Mouse (Mus musculus) megakaryocyte, embryonic 14.5 days (primary cell): Measurements from ENCODE around the gene Rbm38. TPM values are rescaled to one million over a fixed set of nuclear protein-coding genes. Genes with fewer than 3 reads are reported as not detected.
A peak's percentile ranks its signal among the peaks of the same experiment; 100 is the strongest.

Experiments
- H3K27me3 ChIP-seq: replicated peaks from 2 replicates; pipeline ENCODE3; 2012; ENCODE audit warnings: inconsistent platforms
- H3K36me3 ChIP-seq: replicated peaks from 2 replicates; pipeline ENCODE3; 2012; ENCODE audit warnings: low read length, inconsistent platforms, mixed read lengths
- H3K4me1 ChIP-seq: 2 replicates; pipeline ENCODE4 v1.6.1; 2012; ENCODE audit warnings: inconsistent platforms
- H3K4me3 ChIP-seq: replicated peaks from 2 replicates; pipeline ENCODE3; 2012; ENCODE audit warnings: moderate library complexity, mild to moderate bottlenecking, inconsistent platforms
- H3K9me3 ChIP-seq: 2 replicates; pipeline ENCODE4 v1.6.1; 2012; ENCODE audit warnings: inconsistent platforms
- FLI1 ChIP-seq: IDR thresholded peaks from 2 replicates; pipeline ENCODE4 v1.6.1; 2012; ENCODE audit warnings: low read length, inconsistent platforms, mixed read lengths
- GATA1 ChIP-seq: IDR thresholded peaks from 3 replicates; pipeline ENCODE4 v1.6.1; 2012; ENCODE audit warnings: mixed read lengths, low read length, inconsistent platforms, borderline replicate concordance
- polyA plus RNA-seq: library from polyadenylated mRNA; stranded (reverse); fragments of >175 nt; gene quantifications from 2 replicates; pipeline ENCODE4 v1.2.3, GENCODE M21; 2012; ENCODE audit warnings: low replicate concordance; ENCODE audit not compliant: insufficient read depth

Rbm38 gene
- polyA plus RNA-seq, 1 experiment: 1,149 TPM

- Histone ChIP-seq H3K27me3 (peaks cover 11% of the 10 kb centered on the region), H3K9me3 (peaks cover 24% of the 10 kb centered on the region), H3K4me3 (no peak overlapping the region), H3K4me1 (peaks cover 20% of the 10 kb centered on the region), H3K36me3 (no peaks in the 10 kb centered on the region)
- no peak for TF ChIP-seq FLI1
- no peak for TF ChIP-seq GATA1
Observed at GRCm38 (mm10) chr2:173072948-173073347, 52.6 kb downstream of the Rbm38 start.

GRCm38 (mm10) chr2:173073666-173074065 is 53.4 kb downstream of the Rbm38 start:
- Histone ChIP-seq H3K4me3 (no peak overlapping the region), H3K36me3 (no peaks in the 10 kb centered on the region), H3K4me1 (peaks cover 20% of the 10 kb centered on the region), H3K9me3 (peaks cover 16% of the 10 kb centered on the region), H3K27me3 (peaks cover 11% of the 10 kb centered on the region)
- TF ChIP-seq GATA1: no peak
- TF ChIP-seq FLI1: no peak

- H3K36me3 ChIP-seq: no peaks in the 10 kb centered on the region
- H3K4me1 ChIP-seq: peaks cover 50% of the 10 kb centered on the region
- peaks cover 14% of the 10 kb centered on the region for H3K27me3 ChIP-seq
- H3K9me3 ChIP-seq: peaks cover 13% of the 10 kb centered on the region
- TF ChIP-seq FLI1: no peak
- no peak for TF ChIP-seq GATA1
- no peak overlapping the region for H3K4me3 ChIP-seq
Observed at GRCm38 (mm10) chr2:173076921-173077320, 56.6 kb downstream of the Rbm38 start.

- peaks cover 6% of the 10 kb centered on the region; the same call in 1 of the 2 replicates for H3K9me3 ChIP-seq
- no peak for TF ChIP-seq FLI1
- TF ChIP-seq GATA1: no peak
- H3K27me3 ChIP-seq: peaks cover 8% of the 10 kb centered on the region
- peak overlapping the region; percentile 72 for H3K4me3 ChIP-seq
- no peaks in the 10 kb centered on the region for H3K36me3 ChIP-seq
- H3K4me1 ChIP-seq: peaks cover 65% of the 10 kb centered on the region
Observed at GRCm38 (mm10) chr2:173079766-173080549, 59.7 kb downstream of the Rbm38 start.

- TF ChIP-seq FLI1: no peak
- no peak for TF ChIP-seq GATA1
- peaks cover 7% of the 10 kb centered on the region for H3K27me3 ChIP-seq
- H3K4me1 ChIP-seq: peaks cover 70% of the 10 kb centered on the region
- H3K9me3 ChIP-seq: peaks cover 6% of the 10 kb centered on the region; the same call in 1 of the 2 replicates
- H3K4me3 ChIP-seq: peak overlapping the region; percentile 72
- no peaks in the 10 kb centered on the region for H3K36me3 ChIP-seq
Observed at GRCm38 (mm10) chr2:173080785-173081241, 60.5 kb downstream of the Rbm38 start.

- Histone ChIP-seq H3K9me3 (peaks cover 6% of the 10 kb centered on the region; the same call in 1 of the 2 replicates), H3K4me3 (no peak overlapping the region), H3K4me1 (peaks cover 63% of the 10 kb centered on the region), H3K27me3 (peaks cover 4% of the 10 kb centered on the region), H3K36me3 (no peaks in the 10 kb centered on the region)
- TF ChIP-seq FLI1 (no peak), GATA1 (no peak)
Observed at GRCm38 (mm10) chr2:173082706-173083105, 62.4 kb downstream of the Rbm38 start.

GRCm38 (mm10) chr2:173083106-173083505 is 62.8 kb downstream of the Rbm38 start:
- H3K9me3 ChIP-seq: peaks cover 6% of the 10 kb centered on the region; the same call in 1 of the 2 replicates
- H3K36me3 ChIP-seq: no peaks in the 10 kb centered on the region
- peaks cover 4% of the 10 kb centered on the region for H3K27me3 ChIP-seq
- peaks cover 63% of the 10 kb centered on the region for H3K4me1 ChIP-seq
- TF ChIP-seq GATA1 (no peak), FLI1 (no peak)
- peak overlapping the region; percentile 85 for H3K4me3 ChIP-seq

GRCm38 (mm10) chr2:173083712-173084475 is 63.6 kb downstream of the Rbm38 start:
- Histone ChIP-seq H3K4me1 (peaks cover 63% of the 10 kb centered on the region), H3K9me3 (peaks cover 6% of the 10 kb centered on the region; the same call in 1 of the 2 replicates), H3K27me3 (peaks cover 4% of the 10 kb centered on the region), H3K4me3 (peak overlapping the region; percentile 85), H3K36me3 (no peaks in the 10 kb centered on the region)
- no peak for TF ChIP-seq GATA1
- no peak for TF ChIP-seq FLI1

Other genes starting within 250 kb of the Rbm38 start
- not detected in 2 replicates for gene Bmp7, start 80.2 kb upstream of the Rbm38 start, polyA plus RNA-seq
- gene Spo11, start 42.8 kb upstream of the Rbm38 start, polyA plus RNA-seq: not detected in 2 replicates
- 26.3 and 89.2 TPM in 2 replicates for gene Rae1, start 20.4 kb upstream of the Rbm38 start, polyA plus RNA-seq
- not detected in 2 replicates for gene Ctcfl, start 99.0 kb downstream of the Rbm38 start, polyA plus RNA-seq
- gene Pck1, start 132.6 kb downstream of the Rbm38 start, polyA plus RNA-seq: not detected in 2 replicates
- 2.8 TPM in 1 of 2 replicates, not detected in the other for gene Zbp1, start 198.4 kb downstream of the Rbm38 start, polyA plus RNA-seq